Mouse (Mus musculus): Measurements from ENCODE around the gene Kcnh5. TPM values are rescaled to one million over a fixed set of nuclear protein-coding genes. Genes with fewer than 3 reads are reported as not detected.

Kcnh5 gene
- polyA plus RNA-seq, 1 experiment from 2014 or later, result 0.53 TPM

DNA sequence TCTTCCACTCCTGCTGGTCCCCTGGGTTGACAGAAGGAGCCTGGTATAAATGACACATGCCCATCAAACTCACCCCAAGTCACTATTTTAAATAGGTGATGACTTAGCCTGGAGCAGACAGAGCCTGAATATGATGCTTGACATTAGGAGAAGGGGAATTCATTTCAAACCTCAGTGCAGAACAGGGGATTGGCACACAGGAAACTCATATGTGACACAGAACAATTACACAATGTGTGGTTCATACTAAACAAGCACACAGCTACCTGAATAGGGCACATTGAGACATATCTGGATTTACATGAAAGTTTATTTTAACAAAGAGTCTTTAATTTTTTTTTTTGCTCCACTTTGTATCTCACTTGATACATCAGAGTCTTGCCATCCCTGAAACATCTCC, 276.4 kb downstream of the Kcnh5 start:
- H3K36me3 ChIP-seq (ENCODE audit: control insufficient read depth, insufficient read depth, low read length), result no peaks in the 10 kb centered on the region
- no peaks in the 10 kb centered on the region for H3K27me3 ChIP-seq (ENCODE audit: control insufficient read depth, insufficient read depth, low read length)
- no peak for DNase-seq (ENCODE audit: low spot score)
- no peaks in the 10 kb centered on the region for H3K4me1 ChIP-seq (ENCODE audit: control insufficient read depth, insufficient read depth, low read length)
- H3K9ac ChIP-seq (ENCODE audit: low read length), result no peak overlapping the region
- H3K27ac ChIP-seq (ENCODE audit: low read depth, low read length), result no peak overlapping the region
- no peak for ATAC-seq (ENCODE audit: insufficient read depth, low FRiP score, low TSS enrichment)
- H3K4me3 ChIP-seq (ENCODE audit: low read depth, low read length), result no peak overlapping the region
- H3K4me2 ChIP-seq (ENCODE audit: low read depth), result no peak overlapping the region
- H3K9me3 ChIP-seq (ENCODE audit: control insufficient read depth, low read length), result no peaks in the 10 kb centered on the region

DNA sequence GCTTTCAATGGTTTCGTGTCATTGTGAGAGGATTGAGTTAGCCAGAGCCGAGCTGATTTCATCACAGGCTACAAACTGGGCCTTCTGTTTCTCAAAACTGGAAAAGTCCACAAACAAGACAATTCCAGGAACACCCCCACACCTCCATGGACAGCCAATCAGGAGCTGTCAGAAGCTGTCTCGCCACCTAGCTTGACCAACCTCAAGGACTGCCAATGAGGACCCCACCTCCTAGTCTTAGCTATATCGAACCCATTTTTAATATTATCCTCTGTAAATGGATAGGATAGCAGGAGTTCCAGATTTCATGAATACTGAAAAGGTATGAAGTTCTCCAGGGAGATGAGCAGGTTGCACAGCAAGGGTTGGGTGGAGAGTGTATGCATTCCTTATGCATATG, 278.1 kb downstream of the Kcnh5 start:
- Histone ChIP-seq H3K9ac (ENCODE audit: low read length) (no peak overlapping the region), H3K36me3 (ENCODE audit: control insufficient read depth, insufficient read depth, low read length) (no peaks in the 10 kb centered on the region), H3K4me3 (ENCODE audit: low read depth, low read length) (no peak overlapping the region), H3K4me1 (ENCODE audit: control insufficient read depth, insufficient read depth, low read length) (no peaks in the 10 kb centered on the region), H3K27ac (ENCODE audit: low read depth, low read length) (no peak overlapping the region), H3K9me3 (ENCODE audit: control insufficient read depth, low read length) (no peaks in the 10 kb centered on the region), H3K4me2 (ENCODE audit: low read depth) (no peak overlapping the region), H3K27me3 (ENCODE audit: control insufficient read depth, insufficient read depth, low read length) (no peaks in the 10 kb centered on the region)
- WGBS, result 95% methylated on average over 4 of the region's 4 CpGs
- ATAC-seq (ENCODE audit: insufficient read depth, low FRiP score, low TSS enrichment) (no peak), DNase-seq (ENCODE audit: low spot score) (no peak)

DNA sequence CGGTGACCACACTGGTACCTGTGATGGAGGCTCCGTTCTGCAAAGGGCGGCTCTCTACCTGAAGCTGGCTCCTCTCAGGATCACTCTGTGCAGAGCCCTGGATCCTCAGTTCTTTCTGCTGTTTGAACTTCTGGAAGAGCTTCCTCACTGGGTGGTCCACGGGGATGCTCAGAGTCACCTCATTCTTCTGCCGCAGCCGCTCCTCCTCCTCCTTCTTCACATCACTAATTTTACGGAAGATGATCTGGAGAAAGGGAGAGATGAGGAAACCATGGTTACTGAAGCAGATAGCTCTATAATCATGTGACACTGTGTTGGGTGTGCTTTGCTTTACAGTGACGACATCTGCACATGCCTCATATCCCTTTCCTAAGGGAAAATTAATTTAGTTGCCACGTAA, 278.9 kb downstream of the Kcnh5 start:
- Histone ChIP-seq H3K27me3 (ENCODE audit: control insufficient read depth, insufficient read depth, low read length) (no peaks in the 10 kb centered on the region), H3K27ac (ENCODE audit: low read depth, low read length) (no peak overlapping the region), H3K4me1 (ENCODE audit: control insufficient read depth, insufficient read depth, low read length) (no peaks in the 10 kb centered on the region), H3K4me2 (ENCODE audit: low read depth) (no peak overlapping the region), H3K36me3 (ENCODE audit: control insufficient read depth, insufficient read depth, low read length) (no peaks in the 10 kb centered on the region), H3K9me3 (ENCODE audit: control insufficient read depth, low read length) (no peaks in the 10 kb centered on the region), H3K9ac (ENCODE audit: low read length) (no peak overlapping the region), H3K4me3 (ENCODE audit: low read depth, low read length) (no peak overlapping the region)
- WGBS, result 95% methylated on average over 9 of the region's 9 CpGs
- no peak for ATAC-seq (ENCODE audit: insufficient read depth, low FRiP score, low TSS enrichment)
- DNase-seq (ENCODE audit: low spot score), result no peak

DNA sequence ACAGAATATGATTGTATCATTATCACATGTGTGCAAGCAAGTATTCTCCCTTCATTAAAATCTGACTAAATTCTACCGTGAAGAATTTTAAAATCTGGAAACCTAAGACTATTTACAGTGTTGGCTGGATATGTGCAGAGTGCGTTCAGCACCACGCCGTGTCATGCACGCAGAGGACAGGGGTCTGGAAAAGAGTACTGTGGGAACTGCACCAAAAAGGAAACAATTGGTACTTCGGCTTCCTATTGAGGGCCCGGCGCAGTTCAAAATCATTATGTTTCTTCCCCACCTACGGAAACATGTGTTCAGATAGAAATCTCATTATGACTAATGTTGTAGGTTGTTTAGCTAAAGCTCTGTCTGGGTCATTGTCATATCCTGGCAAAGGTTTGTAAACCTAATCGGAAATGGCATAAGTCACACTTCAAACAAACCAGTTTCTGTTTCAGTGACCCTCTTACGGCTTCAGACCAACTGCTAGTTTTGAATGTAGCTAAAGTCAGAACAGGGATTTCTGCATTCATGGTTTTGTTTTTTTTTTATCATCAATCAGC, 282.2 kb downstream of the Kcnh5 start:
- H3K36me3 ChIP-seq (ENCODE audit: control insufficient read depth, insufficient read depth, low read length), result no peaks in the 10 kb centered on the region
- ATAC-seq (ENCODE audit: insufficient read depth, low FRiP score, low TSS enrichment), result no peak
- no peak overlapping the region for H3K27ac ChIP-seq (ENCODE audit: low read depth, low read length)
- H3K9ac ChIP-seq (ENCODE audit: low read length), result no peak overlapping the region
- no peak for DNase-seq (ENCODE audit: low spot score)
- H3K27me3 ChIP-seq (ENCODE audit: control insufficient read depth, insufficient read depth, low read length), result no peaks in the 10 kb centered on the region
- 92% methylated on average over 11 of the region's 11 CpGs for WGBS
- no peak overlapping the region for H3K4me2 ChIP-seq (ENCODE audit: low read depth)
- no peaks in the 10 kb centered on the region for H3K9me3 ChIP-seq (ENCODE audit: control insufficient read depth, low read length)
- H3K4me1 ChIP-seq (ENCODE audit: control insufficient read depth, insufficient read depth, low read length), result no peaks in the 10 kb centered on the region
- no peak overlapping the region for H3K4me3 ChIP-seq (ENCODE audit: low read depth, low read length)

DNA sequence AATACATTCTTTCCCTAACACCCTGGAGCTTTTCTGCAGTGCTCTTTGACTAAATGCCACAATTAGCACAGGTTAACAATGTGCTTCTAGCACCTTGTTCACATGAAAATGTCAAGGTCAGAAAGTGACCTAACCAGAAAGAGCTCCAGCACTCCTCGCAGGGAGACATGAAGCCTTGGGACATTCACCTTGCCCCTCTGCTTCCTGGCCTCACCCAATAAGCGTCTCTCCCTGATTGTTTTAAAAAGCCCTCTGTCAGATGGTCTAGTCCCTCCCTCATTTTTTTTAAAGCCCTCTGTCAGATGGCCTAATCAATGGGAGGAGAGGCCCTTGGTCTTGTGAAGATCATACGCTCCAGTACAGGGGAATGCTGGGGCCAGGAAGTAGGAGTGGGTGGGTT, 287.7 kb downstream of the Kcnh5 start:
- H3K9ac ChIP-seq (ENCODE audit: low read length), result no peak overlapping the region
- DNase-seq (ENCODE audit: low spot score), result no peak
- 73% methylated on average over 3 of the region's 3 CpGs for WGBS

DNA sequence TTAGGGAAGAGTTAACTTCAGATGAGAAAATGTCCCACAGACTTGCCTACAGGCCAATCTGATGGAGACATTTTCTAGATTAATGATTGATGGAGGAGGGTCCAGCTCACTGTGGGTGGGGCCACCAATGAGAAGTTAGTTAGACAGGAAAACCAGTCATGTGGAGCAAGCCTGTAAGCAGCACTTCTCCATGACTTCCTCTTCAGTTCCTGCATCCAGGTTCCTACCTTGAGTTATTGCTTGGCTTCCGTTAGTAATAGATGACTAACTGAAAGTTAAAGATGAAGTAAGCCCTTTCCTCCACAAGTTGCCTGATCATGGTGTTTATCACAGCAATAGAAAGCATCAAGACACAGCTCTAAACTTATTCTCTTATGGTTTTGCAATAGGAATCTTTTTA, 290.1 kb downstream of the Kcnh5 start:
- WGBS, result 96% methylated on average over 1 of the region's 1 CpGs
- no peaks in the 10 kb centered on the region for H3K36me3 ChIP-seq (ENCODE audit: control insufficient read depth, insufficient read depth, low read length)

More for the DNA sequence above, 287.7 kb downstream of the Kcnh5 start:
- Histone ChIP-seq H3K4me3 (ENCODE audit: low read depth, low read length) (no peak overlapping the region), H3K4me2 (ENCODE audit: low read depth) (no peak overlapping the region), H3K4me1 (ENCODE audit: control insufficient read depth, insufficient read depth, low read length) (no peaks in the 10 kb centered on the region), H3K9me3 (ENCODE audit: control insufficient read depth, low read length) (no peaks in the 10 kb centered on the region), H3K27ac (ENCODE audit: low read depth, low read length) (no peak overlapping the region), H3K36me3 (ENCODE audit: control insufficient read depth, insufficient read depth, low read length) (no peaks in the 10 kb centered on the region), H3K27me3 (ENCODE audit: control insufficient read depth, insufficient read depth, low read length) (no peaks in the 10 kb centered on the region)
- no peak for ATAC-seq (ENCODE audit: insufficient read depth, low FRiP score, low TSS enrichment)

DNA sequence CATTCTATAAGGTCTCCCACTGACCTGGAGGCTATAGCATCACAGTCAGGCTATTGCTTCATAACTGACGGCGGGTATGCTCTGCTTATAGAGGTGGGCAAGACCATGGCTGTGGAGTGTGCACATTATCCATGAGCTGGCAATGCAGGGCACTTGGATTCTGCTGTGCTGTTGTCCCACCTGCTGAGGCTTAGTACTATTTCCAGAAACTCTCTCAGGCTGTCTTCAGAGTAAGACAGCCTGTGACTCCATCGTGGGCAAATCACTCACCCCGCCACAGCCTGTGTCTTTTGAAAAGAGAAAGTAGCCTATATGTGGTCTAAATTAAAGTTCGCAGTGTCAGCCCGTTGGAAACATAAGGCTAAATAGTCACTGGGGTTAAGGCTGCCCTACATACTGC, 295.8 kb downstream of the Kcnh5 start:
- 87% methylated on average over 6 of the region's 6 CpGs for WGBS

More for the DNA sequence above, 290.1 kb downstream of the Kcnh5 start:
- no peaks in the 10 kb centered on the region for H3K9me3 ChIP-seq (ENCODE audit: control insufficient read depth, low read length)
- H3K27ac ChIP-seq (ENCODE audit: low read depth, low read length), result no peak overlapping the region
- DNase-seq (ENCODE audit: low spot score) (no peak), ATAC-seq (ENCODE audit: insufficient read depth, low FRiP score, low TSS enrichment) (no peak)
- no peak overlapping the region for H3K4me3 ChIP-seq (ENCODE audit: low read depth, low read length)
- H3K4me2 ChIP-seq (ENCODE audit: low read depth), result no peak overlapping the region
- no peak overlapping the region for H3K9ac ChIP-seq (ENCODE audit: low read length)
- no peaks in the 10 kb centered on the region for H3K4me1 ChIP-seq (ENCODE audit: control insufficient read depth, insufficient read depth, low read length)
- H3K27me3 ChIP-seq (ENCODE audit: control insufficient read depth, insufficient read depth, low read length), result no peaks in the 10 kb centered on the region

DNA sequence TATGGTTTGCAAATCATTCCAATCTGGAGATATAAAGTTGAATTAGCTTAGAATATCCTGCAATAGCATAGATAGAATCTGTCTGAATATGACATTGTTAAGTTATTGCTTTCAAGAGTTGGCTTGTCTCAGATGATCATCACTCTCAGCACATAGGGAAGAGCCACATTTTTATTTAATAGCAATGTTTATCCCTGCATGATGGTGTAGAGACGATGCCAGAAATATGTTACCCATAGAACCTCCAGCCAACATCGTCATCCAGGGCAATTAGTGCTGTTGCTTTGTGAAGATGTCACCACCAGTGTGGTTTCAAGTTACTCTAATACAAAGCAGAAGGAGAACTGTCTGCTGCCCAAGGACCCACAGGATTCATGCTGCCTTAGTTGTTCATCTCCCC, 321.5 kb downstream of the Kcnh5 start:
- Histone ChIP-seq H3K27ac (ENCODE audit: low read depth, low read length) (no peak overlapping the region), H3K4me1 (ENCODE audit: control insufficient read depth, insufficient read depth, low read length) (no peaks in the 10 kb centered on the region), H3K36me3 (ENCODE audit: control insufficient read depth, insufficient read depth, low read length) (no peaks in the 10 kb centered on the region), H3K9ac (ENCODE audit: low read length) (no peak overlapping the region), H3K9me3 (ENCODE audit: control insufficient read depth, low read length) (no peaks in the 10 kb centered on the region), H3K4me3 (ENCODE audit: low read depth, low read length) (no peak overlapping the region), H3K27me3 (ENCODE audit: control insufficient read depth, insufficient read depth, low read length) (no peaks in the 10 kb centered on the region), H3K4me2 (ENCODE audit: low read depth) (no peak overlapping the region)
- ATAC-seq (ENCODE audit: insufficient read depth, low FRiP score, low TSS enrichment) (no peak), DNase-seq (ENCODE audit: low spot score) (no peak)
- 62% methylated on average over 2 of the region's 2 CpGs for WGBS

More for the DNA sequence above, 295.8 kb downstream of the Kcnh5 start:
- H3K4me1 ChIP-seq (ENCODE audit: control insufficient read depth, insufficient read depth, low read length), result no peaks in the 10 kb centered on the region
- H3K27ac ChIP-seq (ENCODE audit: low read depth, low read length), result no peak overlapping the region
- no peak overlapping the region for H3K9ac ChIP-seq (ENCODE audit: low read length)
- no peaks in the 10 kb centered on the region for H3K27me3 ChIP-seq (ENCODE audit: control insufficient read depth, insufficient read depth, low read length)
- no peak for ATAC-seq (ENCODE audit: insufficient read depth, low FRiP score, low TSS enrichment)
- H3K4me2 ChIP-seq (ENCODE audit: low read depth), result no peak overlapping the region
- H3K36me3 ChIP-seq (ENCODE audit: control insufficient read depth, insufficient read depth, low read length), result no peaks in the 10 kb centered on the region
- no peak overlapping the region for H3K4me3 ChIP-seq (ENCODE audit: low read depth, low read length)
- H3K9me3 ChIP-seq (ENCODE audit: control insufficient read depth, low read length), result no peaks in the 10 kb centered on the region
- no peak for DNase-seq (ENCODE audit: low spot score)

DNA sequence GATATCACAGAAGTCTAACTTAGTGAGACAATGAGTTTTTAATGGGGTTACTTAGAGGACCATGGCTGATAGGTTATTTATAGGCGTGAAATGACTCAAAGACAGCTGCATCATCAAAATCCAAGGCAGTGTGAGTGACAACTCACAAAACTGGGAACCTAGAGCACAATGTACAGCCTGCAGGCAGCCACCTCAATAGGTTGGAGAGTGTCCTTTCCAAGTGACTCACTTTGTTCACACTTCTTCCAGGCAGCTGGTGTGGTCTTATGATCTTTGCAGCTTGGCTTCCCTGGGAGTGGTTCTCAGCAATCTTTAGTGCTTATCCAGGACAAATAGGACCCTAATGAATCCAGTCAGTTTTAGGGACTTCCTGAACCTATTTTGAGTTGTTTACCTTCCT, 322.9 kb downstream of the Kcnh5 start:
- 70% methylated on average over 1 of the region's 1 CpGs for WGBS
- Histone ChIP-seq H3K36me3 (ENCODE audit: control insufficient read depth, insufficient read depth, low read length) (no peaks in the 10 kb centered on the region), H3K9me3 (ENCODE audit: control insufficient read depth, low read length) (no peaks in the 10 kb centered on the region), H3K27ac (ENCODE audit: low read depth, low read length) (no peak overlapping the region), H3K4me3 (ENCODE audit: low read depth, low read length) (no peak overlapping the region), H3K27me3 (ENCODE audit: control insufficient read depth, insufficient read depth, low read length) (no peaks in the 10 kb centered on the region), H3K4me2 (ENCODE audit: low read depth) (no peak overlapping the region), H3K9ac (ENCODE audit: low read length) (no peak overlapping the region), H3K4me1 (ENCODE audit: control insufficient read depth, insufficient read depth, low read length) (no peaks in the 10 kb centered on the region)
- DNase-seq (ENCODE audit: low spot score) (no peak), ATAC-seq (ENCODE audit: insufficient read depth, low FRiP score, low TSS enrichment) (no peak; the same call in 1 of the 2 replicates)

Measured in neural tube, embryonic 11.5 days (tissue).